Mouse (Mus musculus): ENCODE measurements around the gene Arrdc1. TPM values are rescaled to one million over a fixed set of nuclear protein-coding genes. Genes with fewer than 3 reads are reported as not detected.

The Arrdc1 gene
- total and polyA plus RNA-seq, 2 experiments from 2014 or later: 41.9 to 80.7 TPM

DNA sequence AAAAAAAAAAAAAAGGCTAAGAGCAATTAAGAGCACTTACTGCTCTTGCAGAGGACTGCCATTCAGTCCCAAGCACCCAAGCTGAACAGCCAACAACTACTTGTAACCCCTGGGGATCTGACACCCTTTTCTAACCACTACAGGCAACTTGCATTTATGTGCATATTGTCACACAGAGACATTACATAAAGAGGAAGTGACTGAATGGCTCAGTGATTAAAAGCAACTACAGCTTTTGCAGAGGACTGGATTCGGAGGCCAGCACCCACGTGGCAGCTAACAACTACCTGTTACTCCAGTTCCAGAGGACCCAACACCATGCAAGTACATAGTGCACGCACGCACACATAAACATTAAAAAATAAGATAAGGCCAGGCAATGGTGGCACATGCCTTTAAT lies 24.6 kb downstream of the Arrdc1 start:
- Histone ChIP-seq H3K9ac (replicated peaks; ENCODE audit: low read length) (no peak overlapping the region), H3K36me3 (ENCODE audit: insufficient read depth, low read length) (no peaks in the 10 kb centered on the region), H3K4me1 (ENCODE audit: insufficient read depth, low read length) (no peaks in the 10 kb centered on the region; the same call in 1 of the 2 replicates), H3K4me3 (ENCODE audit: low read length) (no peak overlapping the region), H3K4me2 (ENCODE audit: low read depth, low read length) (no peak overlapping the region), H3K9me3 (ENCODE audit: low read length) (no peaks in the 10 kb centered on the region), H3K27me3 (ENCODE audit: insufficient read depth, low read length) (no peaks in the 10 kb centered on the region), H3K27ac (no peak overlapping the region)
- no peak for TF ChIP-seq CTCF (IDR thresholded peaks at IDR 0.05; ENCODE audit: low read depth)
- ATAC-seq (no peak), DNase-seq (ENCODE audit: low spot score) (no peak)
- WGBS: 96% methylated on average over 4 of the region's 4 CpGs

DNA sequence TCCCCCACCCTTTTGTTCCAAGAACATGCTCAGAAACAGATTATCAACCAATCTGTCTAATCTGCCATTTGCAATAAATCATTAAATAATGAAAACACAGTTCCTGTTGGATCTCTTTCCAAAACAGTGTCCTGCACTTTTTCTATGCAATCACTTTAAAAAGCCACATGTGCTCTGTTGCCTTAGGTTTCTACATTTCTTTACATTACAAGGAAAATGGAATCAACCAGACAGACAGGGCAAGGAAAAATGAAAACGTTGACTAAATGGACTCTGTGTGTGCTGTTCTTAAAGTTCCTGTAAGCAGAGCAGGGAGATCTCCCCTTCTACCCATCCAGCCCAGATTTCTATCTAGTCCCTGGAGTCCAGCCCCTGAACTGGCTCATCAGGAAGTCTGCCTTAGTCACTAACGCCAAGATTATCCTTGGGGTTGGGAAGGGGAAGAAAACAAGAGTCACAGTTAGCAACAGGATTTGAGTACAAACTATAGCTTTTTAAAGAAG lies 29.3 kb downstream of the Arrdc1 start:
- TF ChIP-seq CTCF (IDR thresholded peaks at IDR 0.05; ENCODE audit: low read depth): no peak
- Histone ChIP-seq H3K4me1 (ENCODE audit: insufficient read depth, low read length) (peaks cover 6% of the 10 kb centered on the region; the same call in 1 of the 2 replicates), H3K27me3 (ENCODE audit: insufficient read depth, low read length) (no peaks in the 10 kb centered on the region), H3K27ac (peak overlapping the region; percentile 17; the same call in 1 of the 2 replicates), H3K4me2 (ENCODE audit: low read depth, low read length) (peak overlapping the region; percentile 17; the same call in 1 of the 2 replicates), H3K9me3 (ENCODE audit: low read length) (no peaks in the 10 kb centered on the region), H3K9ac (replicated peaks; ENCODE audit: low read length) (no peak overlapping the region), H3K4me3 (ENCODE audit: low read length) (no peak overlapping the region), H3K36me3 (ENCODE audit: insufficient read depth, low read length) (no peaks in the 10 kb centered on the region)
- ATAC-seq (no peak), DNase-seq (ENCODE audit: low spot score) (no peak)
- 10% methylated on average over 2 of the region's 2 CpGs for WGBS

DNA sequence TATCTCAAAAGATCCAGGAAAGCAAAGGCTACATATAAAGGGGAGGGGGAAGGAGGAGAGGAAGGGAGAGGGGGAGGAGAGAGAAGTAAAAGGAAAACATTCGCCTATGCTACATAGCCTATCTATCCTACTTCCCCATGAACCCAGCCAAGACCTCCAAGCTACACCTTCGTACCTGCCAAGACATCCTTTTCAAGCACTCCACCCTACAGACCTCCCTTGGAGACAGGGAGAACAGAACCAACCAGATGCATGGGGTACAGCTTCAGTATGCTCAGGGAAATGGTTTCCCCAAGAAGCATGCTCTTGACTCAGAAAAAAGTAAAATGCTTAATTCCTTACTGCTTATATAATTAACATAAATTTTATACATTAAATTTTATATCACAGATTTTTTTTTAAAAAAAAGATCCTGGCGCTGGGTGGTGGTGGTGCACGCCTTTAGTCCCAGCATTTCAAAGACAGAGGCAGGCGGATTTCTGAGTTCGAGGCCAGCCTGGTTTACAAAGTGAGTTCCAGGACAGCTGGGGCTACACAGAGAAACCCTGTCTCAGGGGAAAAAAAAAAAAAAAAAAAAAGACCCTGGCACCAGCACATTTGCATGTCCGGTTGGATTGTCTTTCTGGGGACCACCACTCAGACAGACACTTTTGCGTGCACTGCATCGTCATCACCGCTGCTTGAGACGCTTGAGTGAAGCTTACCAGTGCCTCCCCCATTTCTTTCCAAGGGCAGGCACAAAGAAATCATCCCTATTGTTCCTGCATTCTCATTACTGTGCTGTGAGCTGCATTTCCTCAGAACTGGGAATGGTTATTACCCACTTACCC lies 30.0 kb downstream of the Arrdc1 start:
- WGBS: 43% methylated on average over 11 of the region's 11 CpGs
- TF ChIP-seq CTCF (IDR thresholded peaks at IDR 0.05; ENCODE audit: low read depth): no peak
- Histone ChIP-seq H3K9ac (replicated peaks; ENCODE audit: low read length) (no peak overlapping the region), H3K27me3 (ENCODE audit: insufficient read depth, low read length) (no peaks in the 10 kb centered on the region), H3K9me3 (ENCODE audit: low read length) (no peaks in the 10 kb centered on the region), H3K4me2 (ENCODE audit: low read depth, low read length) (peak overlapping the region; percentile 17; the same call in 1 of the 2 replicates), H3K27ac (peak overlapping the region; percentile 17; the same call in 1 of the 2 replicates), H3K4me3 (ENCODE audit: low read length) (no peak overlapping the region), H3K36me3 (ENCODE audit: insufficient read depth, low read length) (no peaks in the 10 kb centered on the region), H3K4me1 (ENCODE audit: insufficient read depth, low read length) (peaks cover 6% of the 10 kb centered on the region; the same call in 1 of the 2 replicates)
- DNase-seq (ENCODE audit: low spot score): peak; percentile 46
- ATAC-seq: no peak; the same call in 1 of the 2 replicates

DNA sequence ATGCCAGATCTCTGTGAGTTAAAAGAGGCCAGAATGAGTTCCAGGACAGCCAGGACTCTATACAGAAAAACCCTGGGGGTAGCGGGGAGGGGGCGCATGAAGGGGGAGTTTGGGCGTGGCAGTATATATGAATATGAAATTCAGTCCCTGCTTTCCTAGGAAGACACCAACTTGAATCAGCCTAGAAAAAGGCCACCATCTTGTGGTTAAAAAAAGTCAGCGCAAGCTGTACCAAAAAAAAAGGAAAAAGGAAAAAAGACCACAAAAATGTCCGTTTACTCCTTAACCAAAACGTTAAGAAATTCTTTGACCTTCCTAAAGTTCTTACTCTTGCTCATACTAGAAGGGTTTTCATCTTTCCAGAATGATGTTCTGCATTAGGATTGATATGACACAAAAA lies 32.1 kb downstream of the Arrdc1 start:
- DNase-seq (ENCODE audit: low spot score): peak; percentile 20
- peaks cover 6% of the 10 kb centered on the region; the same call in 1 of the 2 replicates for H3K4me1 ChIP-seq (ENCODE audit: insufficient read depth, low read length)
- H3K4me2 ChIP-seq (ENCODE audit: low read depth, low read length): no peak overlapping the region
- no peaks in the 10 kb centered on the region for H3K36me3 ChIP-seq (ENCODE audit: insufficient read depth, low read length)
- no peaks in the 10 kb centered on the region for H3K27me3 ChIP-seq (ENCODE audit: insufficient read depth, low read length)
- H3K9me3 ChIP-seq (ENCODE audit: low read length): no peaks in the 10 kb centered on the region
- TF ChIP-seq CTCF (IDR thresholded peaks at IDR 0.05; ENCODE audit: low read depth): peak; percentile 37
- ATAC-seq: no peak
- no peak overlapping the region for H3K9ac ChIP-seq (replicated peaks; ENCODE audit: low read length)
- 80% methylated on average over 6 of the region's 6 CpGs for WGBS
- no peak overlapping the region for H3K27ac ChIP-seq
- no peak overlapping the region for H3K4me3 ChIP-seq (ENCODE audit: low read length)

DNA sequence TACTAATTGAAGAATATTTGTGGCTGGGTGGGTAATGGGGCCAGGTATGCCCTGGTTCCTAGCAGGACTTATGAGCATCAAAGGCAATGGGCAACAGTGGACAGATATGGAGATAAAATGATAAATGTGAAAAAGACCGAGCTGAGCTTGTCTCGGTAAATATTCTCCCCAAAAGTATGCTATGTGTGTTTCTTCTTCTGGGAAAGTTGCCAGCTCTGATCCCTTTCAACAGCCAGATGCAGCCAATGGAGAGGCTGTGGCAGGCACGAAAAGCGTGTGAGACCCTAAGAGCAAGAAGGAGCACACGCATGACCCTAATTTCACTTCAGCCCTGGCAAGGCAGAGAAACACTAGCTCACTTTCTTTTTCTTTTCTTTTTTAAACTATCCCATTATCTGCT lies 34.0 kb downstream of the Arrdc1 start:
- TF ChIP-seq CTCF (IDR thresholded peaks at IDR 0.05; ENCODE audit: low read depth): no peak
- ATAC-seq (no peak), DNase-seq (ENCODE audit: low spot score) (peak; percentile 44)
- no peaks in the 10 kb centered on the region for H3K36me3 ChIP-seq (ENCODE audit: insufficient read depth, low read length)
- H3K9me3 ChIP-seq (ENCODE audit: low read length): no peaks in the 10 kb centered on the region
- peaks cover 6% of the 10 kb centered on the region; the same call in 1 of the 2 replicates for H3K4me1 ChIP-seq (ENCODE audit: insufficient read depth, low read length)
- WGBS: 44% methylated on average over 5 of the region's 5 CpGs
- no peaks in the 10 kb centered on the region for H3K27me3 ChIP-seq (ENCODE audit: insufficient read depth, low read length)
- no peak overlapping the region for H3K4me3 ChIP-seq (ENCODE audit: low read length)
- H3K27ac ChIP-seq: no peak overlapping the region
- no peak overlapping the region for H3K4me2 ChIP-seq (ENCODE audit: low read depth, low read length)
- H3K9ac ChIP-seq (replicated peaks; ENCODE audit: low read length): no peak overlapping the region

DNA sequence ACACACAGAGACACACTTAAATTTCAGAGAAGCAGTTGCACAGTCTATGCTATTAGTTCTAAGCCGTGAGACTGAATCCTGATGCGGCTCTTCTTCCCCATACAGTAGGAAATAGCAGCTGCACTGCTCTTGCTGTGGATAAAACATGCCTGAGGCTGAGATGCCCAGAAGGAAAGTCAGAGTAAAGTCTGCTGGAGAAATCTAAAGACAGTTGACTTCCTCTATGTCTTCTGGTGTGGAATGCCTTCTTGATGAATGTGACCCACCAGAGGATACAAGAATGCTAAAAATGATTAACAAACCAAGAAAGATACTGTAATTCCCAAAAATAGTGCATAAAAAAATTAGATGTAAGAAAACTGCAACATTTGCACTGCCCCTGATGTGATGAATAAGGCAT lies 35.8 kb downstream of the Arrdc1 start:
- ATAC-seq: no peak
- no peaks in the 10 kb centered on the region for H3K36me3 ChIP-seq (ENCODE audit: insufficient read depth, low read length)
- H3K4me3 ChIP-seq (ENCODE audit: low read length): no peak overlapping the region
- H3K4me1 ChIP-seq (ENCODE audit: insufficient read depth, low read length): peaks cover 6% of the 10 kb centered on the region; the same call in 1 of the 2 replicates
- DNase-seq (ENCODE audit: low spot score): no peak
- no peak overlapping the region for H3K27ac ChIP-seq
- 80% methylated on average over 2 of the region's 2 CpGs for WGBS
- H3K9me3 ChIP-seq (ENCODE audit: low read length): no peaks in the 10 kb centered on the region
- H3K4me2 ChIP-seq (ENCODE audit: low read depth, low read length): no peak overlapping the region
- no peak overlapping the region for H3K9ac ChIP-seq (replicated peaks; ENCODE audit: low read length)
- TF ChIP-seq CTCF (IDR thresholded peaks at IDR 0.05; ENCODE audit: low read depth): no peak
- no peaks in the 10 kb centered on the region for H3K27me3 ChIP-seq (ENCODE audit: insufficient read depth, low read length)

DNA sequence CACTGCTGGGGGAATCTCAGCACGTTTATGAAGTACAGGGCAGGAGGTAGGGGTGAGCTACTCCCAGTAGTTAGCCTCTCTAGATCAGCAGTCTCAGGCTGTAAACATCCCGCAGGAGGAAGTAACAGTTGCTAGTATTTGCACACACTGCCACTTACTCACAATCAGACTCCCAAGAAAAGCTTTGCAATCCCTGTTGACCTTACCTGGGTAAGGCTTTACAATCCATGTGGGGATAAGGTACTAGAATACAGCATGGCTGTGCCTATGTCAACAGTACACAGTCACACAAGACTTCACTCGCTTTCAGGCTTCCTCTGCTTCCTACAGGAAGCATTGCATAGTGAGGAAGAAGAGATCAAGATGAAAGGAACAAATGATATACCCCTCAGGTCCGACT lies 38.3 kb downstream of the Arrdc1 start:
- TF ChIP-seq CTCF (IDR thresholded peaks at IDR 0.05; ENCODE audit: low read depth): no peak
- H3K4me2 ChIP-seq (ENCODE audit: low read depth, low read length): no peak overlapping the region
- H3K9me3 ChIP-seq (ENCODE audit: low read length): no peaks in the 10 kb centered on the region
- no peaks in the 10 kb centered on the region for H3K36me3 ChIP-seq (ENCODE audit: insufficient read depth, low read length)
- DNase-seq (ENCODE audit: low spot score) (no peak), ATAC-seq (no peak)
- H3K9ac ChIP-seq (replicated peaks; ENCODE audit: low read length): no peak overlapping the region
- 87% methylated on average over 4 of the region's 4 CpGs for WGBS
- H3K27me3 ChIP-seq (ENCODE audit: insufficient read depth, low read length): no peaks in the 10 kb centered on the region
- H3K4me1 ChIP-seq (ENCODE audit: insufficient read depth, low read length): peaks cover 4% of the 10 kb centered on the region; the same call in 1 of the 2 replicates
- H3K27ac ChIP-seq: no peak overlapping the region
- no peak overlapping the region for H3K4me3 ChIP-seq (ENCODE audit: low read length)
